Mouse (Mus musculus) urinary bladder, postnatal 14 days (tissue): Measurements from ENCODE around the gene Kctd4.
"Not testable (repeated sequence)": the region's sequence is repeated elsewhere in the genome, so short reads cannot be mapped to it uniquely, and the experiment has no call there.

Experiments
- DNase-seq: peaks from one replicate; pipeline ENCODE4 v3.0.0; 2021; ENCODE audit warnings: low spot score

The Kctd4 gene

GRCm38 (mm10) chr14:75954766-75955165, at the start of gene Kctd4:
TSS of gene Kctd4 (plus strand) at chr14:75955009.
- no peak for DNase-seq

DNA sequence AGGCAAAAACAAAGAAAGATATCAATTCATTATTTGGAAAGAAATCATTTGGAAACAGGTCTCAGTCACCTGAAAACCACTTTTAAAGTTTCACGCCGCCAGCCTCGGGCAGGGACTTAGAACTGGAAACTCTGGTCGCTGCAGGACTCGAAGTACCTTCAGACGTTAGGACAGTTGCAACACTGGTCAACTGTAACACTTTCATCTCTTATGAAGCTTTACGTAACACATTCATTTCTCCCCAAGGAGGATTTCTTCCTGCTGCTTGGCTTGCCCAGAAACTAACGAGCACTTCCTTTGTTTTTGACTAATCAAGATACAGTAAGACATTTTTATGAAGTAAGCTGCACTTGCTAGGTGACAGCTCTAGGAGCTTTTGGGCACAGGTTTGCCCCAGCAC, 47.9 kb upstream of the Kctd4 start:
- DNase-seq, result no peak

DNA sequence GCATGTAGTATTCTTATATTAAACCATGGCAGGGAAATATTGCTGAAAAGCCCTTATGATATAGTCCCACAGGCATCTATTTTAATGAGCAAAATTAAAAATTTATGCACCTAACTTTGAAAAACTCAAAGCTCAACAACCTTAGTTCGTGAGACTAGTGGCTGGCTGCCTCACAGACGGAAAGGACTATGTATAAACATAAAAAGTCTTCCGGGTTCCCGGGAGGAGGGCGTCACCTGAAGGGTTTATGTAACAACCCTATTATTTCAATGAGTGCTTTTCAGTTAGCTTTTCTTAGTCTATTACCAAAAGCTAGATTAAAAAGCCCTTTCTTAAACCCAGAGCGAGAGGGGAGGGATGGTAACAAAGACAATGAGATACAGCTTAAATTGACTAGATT, 42.8 kb upstream of the Kctd4 start:
- no peak for DNase-seq

- no peak for DNase-seq
Measured at GRCm38 (mm10) chr14:75912665-75913064, 42.1 kb upstream of the Kctd4 start.

DNA sequence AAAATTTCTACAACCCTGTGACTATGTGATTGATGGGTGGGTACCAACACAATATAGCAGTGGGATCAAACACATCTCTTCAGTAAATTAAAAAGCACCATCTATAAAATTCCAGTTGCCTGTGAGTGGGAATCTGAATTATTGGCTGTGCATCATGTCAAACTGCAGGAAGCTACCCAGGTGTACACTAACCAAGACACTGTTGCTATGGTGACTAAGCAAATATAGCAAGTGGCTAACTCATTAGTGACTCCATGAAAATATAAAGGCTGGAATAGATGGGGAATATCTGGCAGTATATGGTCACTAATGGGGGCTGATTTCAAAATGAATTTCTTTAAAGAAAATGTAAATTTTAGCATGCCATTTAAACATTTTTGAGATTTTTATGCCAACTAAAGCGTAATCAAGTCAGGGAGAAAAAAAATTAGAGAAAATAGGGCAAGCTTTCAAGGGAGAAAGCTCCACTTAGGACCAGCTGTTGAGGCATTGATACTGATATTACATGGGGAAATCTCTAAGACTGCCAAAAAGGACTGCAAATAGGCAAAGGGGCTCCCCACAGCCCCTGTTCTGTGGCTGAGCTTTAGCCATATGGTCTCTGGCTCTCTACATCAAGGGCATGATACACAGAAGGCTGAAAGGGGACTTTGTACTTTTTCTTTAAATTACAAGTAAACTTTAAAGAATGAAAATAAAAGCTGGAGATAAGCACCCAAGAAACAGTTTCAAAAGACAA, 31.3 kb upstream of the Kctd4 start:
- no peak for DNase-seq

- not testable (repeated sequence) for DNase-seq
Measured at GRCm38 (mm10) chr14:75929713-75930112, 25.1 kb upstream of the Kctd4 start.

- DNase-seq, result no peak
Measured at GRCm38 (mm10) chr14:75931266-75931665, 23.5 kb upstream of the Kctd4 start.

- no peak for DNase-seq
Measured at GRCm38 (mm10) chr14:75934359-75934758, 20.4 kb upstream of the Kctd4 start.

- DNase-seq, result no peak
Measured at GRCm38 (mm10) chr14:75937714-75938113, 17.1 kb upstream of the Kctd4 start.

- no peak for DNase-seq
Measured at GRCm38 (mm10) chr14:75941500-75941899, 13.3 kb upstream of the Kctd4 start.

GRCm38 (mm10) chr14:75942365-75942764, 12.4 kb upstream of the Kctd4 start:
- DNase-seq, result no peak

- no peak for DNase-seq
Measured at GRCm38 (mm10) chr14:75947674-75948073, 7.1 kb upstream of the Kctd4 start.

DNA sequence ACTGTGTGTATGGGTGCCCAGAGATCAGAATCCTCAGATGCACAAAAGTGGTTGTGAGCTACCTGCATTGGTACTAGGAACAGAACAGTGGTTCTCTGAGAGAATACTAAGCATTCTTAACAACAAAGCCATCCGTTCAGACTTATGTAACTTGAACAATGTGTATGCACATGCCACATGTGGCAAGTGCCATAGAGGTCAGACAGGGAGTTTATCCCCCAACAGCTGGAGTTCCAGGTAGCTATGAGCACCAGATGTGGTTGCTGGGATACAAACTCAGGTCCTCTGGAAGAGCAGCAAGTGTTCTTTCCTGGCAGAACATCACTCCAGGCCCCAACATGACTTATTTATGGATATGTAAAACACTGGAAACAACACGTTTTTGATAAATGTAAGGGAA, 1.8 kb upstream of the Kctd4 start:
- no peak for DNase-seq

DNA sequence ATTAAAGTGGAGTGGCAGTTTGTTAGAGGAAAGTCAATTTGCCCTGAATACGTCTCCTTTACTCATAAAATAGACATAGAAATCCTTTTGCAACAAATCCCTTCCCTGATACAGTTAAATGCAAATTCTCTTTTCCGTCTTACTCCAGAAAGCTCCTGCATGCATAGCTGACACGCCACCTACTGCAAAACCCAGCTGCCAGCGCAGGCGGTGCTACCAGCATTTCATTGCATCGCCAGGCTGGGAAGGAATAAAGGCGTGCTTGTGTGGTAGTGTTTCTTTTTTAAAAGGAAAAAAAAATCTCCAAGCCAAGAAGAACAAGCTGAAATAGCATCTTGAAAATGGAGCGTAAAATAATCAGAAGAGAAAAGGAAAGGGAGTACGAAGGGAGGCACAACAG, 7.4 kb downstream of the Kctd4 start:
- no peak for DNase-seq

DNA sequence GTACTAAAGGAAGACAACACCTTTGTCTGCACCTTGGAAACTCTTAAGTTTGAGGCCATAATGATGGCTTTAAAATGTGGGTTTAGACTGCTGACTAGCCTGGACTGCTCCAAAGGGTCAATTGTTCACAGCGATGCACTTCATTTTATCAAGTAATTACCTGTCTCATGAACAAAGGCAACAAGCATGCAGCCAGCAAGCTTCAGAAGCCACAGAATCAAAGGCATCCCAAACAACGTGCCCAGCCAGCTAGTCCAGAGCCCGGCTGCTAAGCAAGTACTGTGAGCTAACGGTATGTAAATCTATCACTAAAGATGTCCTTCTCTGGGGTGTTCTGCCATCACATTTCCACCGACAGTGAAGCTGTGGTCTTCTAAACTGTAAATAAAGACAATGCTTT, 8.4 kb downstream of the Kctd4 start:
- DNase-seq, result no peak

DNA sequence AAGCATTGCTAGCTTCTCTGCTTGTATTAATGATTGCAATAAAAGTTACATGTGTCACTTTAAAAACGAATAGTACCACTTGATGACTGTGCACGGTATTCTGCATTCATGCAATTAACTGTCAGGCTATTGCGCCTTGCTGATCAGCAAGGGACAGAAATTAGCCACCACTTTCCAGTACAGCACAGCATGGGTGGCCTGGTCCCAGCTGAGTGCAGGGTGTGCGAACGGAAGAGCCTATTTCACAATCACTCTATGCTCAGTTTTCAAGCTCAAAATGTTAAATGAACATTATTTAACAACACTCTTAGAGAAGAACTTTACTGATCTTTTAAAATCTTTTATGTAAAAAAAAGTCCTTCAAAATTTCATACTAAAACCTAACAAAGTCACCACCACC, 9.2 kb downstream of the Kctd4 start:
- DNase-seq, result no peak

DNA sequence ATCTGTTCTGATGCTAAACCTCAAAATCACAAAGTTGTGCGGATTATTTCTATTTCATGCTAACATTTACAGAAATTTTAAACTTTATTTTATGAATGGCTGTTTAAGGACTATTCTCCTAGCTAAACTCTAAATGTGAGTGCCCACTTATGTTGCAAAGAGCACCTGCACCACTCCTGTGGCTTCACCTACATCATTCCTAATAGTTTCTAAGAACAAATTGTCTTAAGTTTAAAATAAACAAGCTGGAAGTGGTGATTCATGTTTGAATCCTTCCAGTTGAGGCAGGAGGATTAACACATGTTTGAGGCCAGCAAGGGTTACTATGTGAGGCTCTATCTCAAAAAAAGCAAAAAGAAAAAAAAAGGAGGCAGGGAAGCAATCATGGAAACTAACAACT, 9.6 kb downstream of the Kctd4 start:
- DNase-seq, result no peak

DNA sequence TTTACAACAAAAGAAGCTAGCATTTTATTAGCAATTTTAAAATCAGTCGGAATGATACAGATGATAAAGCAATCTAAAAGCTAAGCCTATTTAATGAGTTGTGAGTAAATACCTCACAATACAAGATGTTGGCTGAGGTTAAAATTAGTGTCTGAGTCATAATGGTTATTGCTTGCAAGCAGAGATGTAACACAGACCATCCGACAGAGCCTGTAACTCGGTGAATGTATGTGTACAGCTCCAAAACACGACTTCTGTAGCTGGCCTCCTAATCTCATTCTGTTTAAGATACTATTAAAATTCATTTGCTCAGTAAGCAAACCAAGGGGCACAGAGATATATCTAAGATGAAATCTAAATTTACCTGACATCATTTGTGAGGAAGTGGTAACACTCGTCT, 12.5 kb downstream of the Kctd4 start:
- DNase-seq, result no peak

DNA sequence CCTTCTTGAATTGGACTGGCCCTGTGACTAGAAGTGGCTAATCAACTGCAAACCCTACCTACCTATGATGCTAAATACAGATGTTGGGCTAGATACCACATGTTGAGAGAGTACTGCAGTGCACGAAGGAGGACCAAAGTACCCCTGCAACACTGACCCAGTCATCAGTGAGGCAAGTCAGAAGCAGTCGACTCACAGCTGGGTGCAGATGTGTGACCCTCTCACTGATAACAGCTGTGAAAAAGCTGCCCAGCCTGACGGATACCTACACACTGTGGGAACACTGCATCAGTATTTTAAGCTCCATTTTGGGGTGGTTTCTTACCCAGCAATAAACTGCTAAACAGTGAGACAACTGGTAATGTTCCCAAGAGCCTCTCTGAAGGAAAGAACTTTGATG, 21.3 kb downstream of the Kctd4 start:
- no peak for DNase-seq

- DNase-seq, result no peak
Measured at GRCm38 (mm10) chr14:75981231-75981630, 26.4 kb downstream of the Kctd4 start.

DNA sequence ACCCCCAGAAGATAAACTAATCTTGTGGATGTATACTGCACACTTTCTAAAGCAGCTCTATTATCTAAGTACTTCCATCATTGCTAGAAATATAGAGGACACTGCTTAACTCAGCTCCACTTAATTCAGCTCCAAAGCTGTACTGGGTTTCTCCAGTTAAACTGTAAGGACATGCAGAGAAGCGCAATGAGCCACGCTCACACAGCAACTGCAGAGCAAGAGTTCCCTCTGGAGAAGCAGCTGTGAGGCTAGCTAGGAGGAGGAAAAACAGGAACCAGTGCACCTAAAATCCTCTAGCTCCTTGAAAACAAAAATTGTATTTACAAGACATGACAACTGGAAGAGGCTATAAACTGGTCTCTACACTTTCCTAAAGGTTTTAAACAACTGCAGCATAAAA, 29.1 kb downstream of the Kctd4 start:
- DNase-seq, result no peak

DNA sequence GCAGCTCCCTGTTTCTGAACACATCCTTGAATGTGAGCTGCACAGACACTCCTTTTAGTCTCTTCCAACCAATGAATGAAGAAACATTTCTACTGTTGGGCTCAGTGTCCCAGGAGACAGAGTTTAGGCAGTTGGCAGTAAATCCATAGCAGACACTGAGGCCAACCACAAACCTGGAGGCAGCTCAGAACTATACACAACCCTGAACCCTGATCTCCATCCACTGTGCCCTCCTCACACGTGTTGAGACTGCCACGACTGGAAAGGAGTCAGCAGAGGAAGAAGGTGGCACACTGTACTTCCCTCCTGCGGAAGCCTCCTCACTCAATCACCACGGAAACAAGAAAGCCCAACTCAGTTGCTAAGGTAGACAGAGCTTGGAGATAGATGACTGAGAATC, 30.3 kb downstream of the Kctd4 start:
- DNase-seq, result no peak

DNA sequence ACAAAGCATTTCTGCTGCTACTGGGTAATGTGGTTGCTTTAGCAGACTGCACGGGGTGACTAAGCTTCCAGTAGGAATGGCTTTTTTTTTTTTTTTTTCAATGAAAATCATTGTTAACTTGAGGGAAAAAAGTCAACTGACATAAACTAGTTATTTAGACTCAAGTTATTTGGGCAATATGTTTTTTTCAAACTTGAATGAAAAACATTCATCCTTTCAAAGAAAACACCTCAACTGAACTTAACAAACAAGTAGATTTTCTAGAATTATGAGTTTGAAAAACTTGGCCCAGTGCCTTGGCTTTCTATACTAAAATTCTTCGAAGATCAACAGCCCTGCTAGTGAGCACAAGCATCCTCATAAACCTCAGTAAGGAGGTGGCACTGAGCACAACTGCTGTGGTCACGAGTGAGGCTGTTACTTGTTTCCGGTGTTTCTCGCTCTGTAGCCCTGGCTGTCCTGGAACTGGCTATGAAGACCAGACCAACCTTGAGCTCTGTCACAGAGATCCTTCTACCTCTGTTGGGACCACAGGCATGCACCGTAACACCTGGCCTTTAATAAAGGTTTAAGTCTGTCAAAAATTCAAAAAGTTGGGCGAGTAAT, 32.2 kb downstream of the Kctd4 start:
- DNase-seq, result no peak

DNA sequence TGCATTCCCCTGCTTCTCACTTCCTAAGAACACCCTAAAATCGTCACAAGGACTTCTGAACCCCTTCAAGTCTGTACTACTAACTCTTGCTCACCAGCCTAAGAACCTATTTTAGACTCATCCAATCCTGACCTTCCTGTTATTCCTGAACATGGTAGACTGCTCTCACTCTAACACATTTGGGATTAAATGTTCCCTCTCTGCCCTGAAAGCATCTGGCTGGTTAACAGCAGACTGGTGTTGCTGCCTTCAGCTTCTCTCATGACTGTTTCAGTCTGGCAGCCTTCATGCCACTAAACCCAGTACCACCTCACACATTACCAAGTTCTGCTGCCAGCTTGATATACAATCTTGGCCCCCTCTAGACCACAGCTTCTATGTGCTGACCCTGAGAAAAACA, 34.4 kb downstream of the Kctd4 start:
- no peak for DNase-seq
